Mouse (Mus musculus) spleen, postnatal 36 days (tissue): Measurements from ENCODE around the gene Ypel3.

ENCODE experiments used
- DNase-seq, 2 experiments: peaks; one replicate each; pipeline ENCODE4 v3.0.0; 2022; ENCODE audit warnings: low spot score in 2 of 2, mixed read lengths in 1 of 2

Ypel3 gene

GRCm38 (mm10) chr7:126792721-126793443, 16.1 kb downstream of the Ypel3 start:
- DNase-seq: no peak

GRCm38 (mm10) chr7:126793456-126794270, 16.9 kb downstream of the Ypel3 start:
- DNase-seq: no peak

GRCm38 (mm10) chr7:126794271-126794605, 17.5 kb downstream of the Ypel3 start:
- no peak for DNase-seq

- no peak for DNase-seq
These were observed 18.9 kb downstream of the Ypel3 start for GRCm38 (mm10) chr7:126795387-126796317.

GRCm38 (mm10) chr7:126796350-126796932, 19.7 kb downstream of the Ypel3 start:
- DNase-seq: no peak

- DNase-seq: no peak
These were observed 20.8 kb downstream of the Ypel3 start, which contains the start of gene Fam57b for GRCm38 (mm10) chr7:126797411-126798126. TSS of gene Fam57b (plus strand) at chr7:126797668.

- peak; percentile 63 to 64 for DNase-seq
These were observed 21.6 kb downstream of the Ypel3 start for GRCm38 (mm10) chr7:126798127-126799049.

- DNase-seq: peak; percentile 98
These were observed 22.3 kb downstream of the Ypel3 start for GRCm38 (mm10) chr7:126799050-126799467.

GRCm38 (mm10) chr7:126799468-126800268, 22.9 kb downstream of the Ypel3 start:
- peak in 1 of 2 experiments; percentile 41 for DNase-seq

GRCm38 (mm10) chr7:126800269-126801056, 23.7 kb downstream of the Ypel3 start:
- no peak for DNase-seq

GRCm38 (mm10) chr7:126801057-126801422, 24.3 kb downstream of the Ypel3 start:
- DNase-seq: no peak

GRCm38 (mm10) chr7:126802134-126802889, 25.6 kb downstream of the Ypel3 start:
- no peak for DNase-seq

GRCm38 (mm10) chr7:126803181-126803580, 26.4 kb downstream of the Ypel3 start:
- no peak for DNase-seq

GRCm38 (mm10) chr7:126803751-126804150, 27.0 kb downstream of the Ypel3 start:
- DNase-seq: no peak

- no peak for DNase-seq
These were observed 30.2 kb downstream of the Ypel3 start for GRCm38 (mm10) chr7:126806956-126807355.

GRCm38 (mm10) chr7:126807405-126807804, 30.6 kb downstream of the Ypel3 start:
- no peak for DNase-seq

- DNase-seq: peak; percentile 69 to 75
These were observed 32.1 kb downstream of the Ypel3 start for GRCm38 (mm10) chr7:126808703-126809455.
